Mouse (Mus musculus) E14TG2a.4 (cell line): ENCODE results near the gene Igsf21.

Experiments used
- H3K27me3 ChIP-seq: 2 replicates; pipeline ENCODE4 v1.6.1; 2014; ENCODE audit warnings: low read length, control low read depth; ENCODE audit not compliant: insufficient read depth
- H3K36me3 ChIP-seq: 2 replicates; pipeline ENCODE4 v1.6.1; 2014; ENCODE audit warnings: low read length, control low read depth; ENCODE audit not compliant: insufficient read depth
- H3K4me1 ChIP-seq: replicated peaks from 2 replicates; pipeline ENCODE4 v1.6.1; 2014; ENCODE audit warnings: low read depth, low read length, control low read depth
- H3K4me3 ChIP-seq: replicated peaks from 2 replicates; pipeline ENCODE4 v1.5.1; 2014; ENCODE audit warnings: mild to moderate bottlenecking, low read length
- H3K9me3 ChIP-seq: 2 replicates; pipeline ENCODE4 v1.6.1; 2014; ENCODE audit warnings: low read length, control low read depth
- CTCF ChIP-seq: conservative IDR thresholded peaks from 2 replicates; pipeline ENCODE4 v1.5.1; 2014; ENCODE audit warnings: low read length
- NANOG ChIP-seq: IDR thresholded peaks from 2 replicates; pipeline ENCODE4 v1.6.1; 2014; ENCODE audit warnings: borderline replicate concordance, low read length, mixed read lengths
- POU5F1 ChIP-seq: IDR thresholded peaks from 2 replicates; pipeline ENCODE4 v1.6.1; 2014; ENCODE audit warnings: low read length, borderline replicate concordance

Igsf21 gene

GRCm38 (mm10) chr4:140196717-140197116 is 49.9 kb downstream of the Igsf21 start:
- Histone ChIP-seq H3K27me3 (no peaks in the 10 kb centered on the region; the same call in 1 of the 2 replicates), H3K9me3 (no peaks in the 10 kb centered on the region), H3K4me3 (no peak overlapping the region), H3K4me1 (peaks cover 34% of the 10 kb centered on the region), H3K36me3 (no peaks in the 10 kb centered on the region)
- TF ChIP-seq NANOG (no peak), POU5F1 (no peak), CTCF (no peak)

- Histone ChIP-seq H3K27me3 (peaks cover 6% of the 10 kb centered on the region), H3K4me1 (peaks cover 21% of the 10 kb centered on the region), H3K36me3 (no peaks in the 10 kb centered on the region), H3K4me3 (no peak overlapping the region), H3K9me3 (no peaks in the 10 kb centered on the region)
- no peak for TF ChIP-seq NANOG
- TF ChIP-seq POU5F1 = no peak
- no peak for TF ChIP-seq CTCF
Observed at GRCm38 (mm10) chr4:140192276-140193002, 54.1 kb downstream of the Igsf21 start.

GRCm38 (mm10) chr4:140189601-140190000 is 57.0 kb downstream of the Igsf21 start:
- TF ChIP-seq NANOG (no peak), POU5F1 (no peak), CTCF (no peak)
- Histone ChIP-seq H3K9me3 (no peaks in the 10 kb centered on the region), H3K27me3 (peaks cover 6% of the 10 kb centered on the region; the same call in 1 of the 2 replicates), H3K4me3 (no peak overlapping the region), H3K4me1 (peaks cover 37% of the 10 kb centered on the region), H3K36me3 (no peaks in the 10 kb centered on the region; the same call in 1 of the 2 replicates)

GRCm38 (mm10) chr4:140188626-140189025 is 58.0 kb downstream of the Igsf21 start:
- peaks cover 6% of the 10 kb centered on the region; the same call in 1 of the 2 replicates for H3K27me3 ChIP-seq
- no peaks in the 10 kb centered on the region for H3K9me3 ChIP-seq
- TF ChIP-seq CTCF = no peak
- no peak for TF ChIP-seq NANOG
- no peak for TF ChIP-seq POU5F1

GRCm38 (mm10) chr4:140187404-140188145 is 59.0 kb downstream of the Igsf21 start:
- no peak overlapping the region for H3K4me3 ChIP-seq
- no peaks in the 10 kb centered on the region; the same call in 1 of the 2 replicates for H3K36me3 ChIP-seq
- TF ChIP-seq CTCF = no peak
- TF ChIP-seq POU5F1 = no peak
- no peak for TF ChIP-seq NANOG
- no peaks in the 10 kb centered on the region for H3K9me3 ChIP-seq
- H3K4me1 ChIP-seq = peaks cover 42% of the 10 kb centered on the region
- H3K27me3 ChIP-seq = peaks cover 6% of the 10 kb centered on the region; the same call in 1 of the 2 replicates

More at GRCm38 (mm10) chr4:140188626-140189025, 58.0 kb downstream of the Igsf21 start:
- Histone ChIP-seq H3K4me3 (no peak overlapping the region), H3K36me3 (no peaks in the 10 kb centered on the region; the same call in 1 of the 2 replicates), H3K4me1 (peaks cover 38% of the 10 kb centered on the region)

- no peak for TF ChIP-seq NANOG
- 0 out of 2 replicates have a peak, but pooled peaks have one; percentile 3 for TF ChIP-seq CTCF
- peaks cover 4% of the 10 kb centered on the region; the same call in 1 of the 2 replicates for H3K27me3 ChIP-seq
Observed at GRCm38 (mm10) chr4:140179576-140179975, 67.0 kb downstream of the Igsf21 start.

GRCm38 (mm10) chr4:140177055-140177454 is 69.5 kb downstream of the Igsf21 start:
- peaks cover 4% of the 10 kb centered on the region; the same call in 1 of the 2 replicates for H3K36me3 ChIP-seq
- peaks cover 9% of the 10 kb centered on the region; the same call in 1 of the 2 replicates for H3K27me3 ChIP-seq
- H3K9me3 ChIP-seq = peaks cover 4% of the 10 kb centered on the region; the same call in 1 of the 2 replicates
- TF ChIP-seq POU5F1 (no peak), NANOG (no peak), CTCF (no peak)
- H3K4me1 ChIP-seq = peaks cover 66% of the 10 kb centered on the region
- H3K4me3 ChIP-seq = no peak overlapping the region

More at GRCm38 (mm10) chr4:140179576-140179975, 67.0 kb downstream of the Igsf21 start:
- Histone ChIP-seq H3K36me3 (peaks cover 4% of the 10 kb centered on the region; the same call in 1 of the 2 replicates), H3K4me3 (no peak overlapping the region), H3K4me1 (peaks cover 55% of the 10 kb centered on the region), H3K9me3 (peaks cover 4% of the 10 kb centered on the region; the same call in 1 of the 2 replicates)

- Histone ChIP-seq H3K4me1 (peaks cover 44% of the 10 kb centered on the region), H3K9me3 (peaks cover 4% of the 10 kb centered on the region; the same call in 1 of the 2 replicates), H3K27me3 (peaks cover 9% of the 10 kb centered on the region; the same call in 1 of the 2 replicates), H3K36me3 (peaks cover 4% of the 10 kb centered on the region; the same call in 1 of the 2 replicates), H3K4me3 (no peak overlapping the region)
- TF ChIP-seq CTCF (no peak), NANOG (no peak), POU5F1 (no peak)
Observed at GRCm38 (mm10) chr4:140173746-140174399, 72.7 kb downstream of the Igsf21 start.
